Mouse (Mus musculus) left cerebral cortex, postnatal 36 days (tissue): ENCODE data around the gene Scn8a. TPM values are rescaled to one million over a fixed set of nuclear protein-coding genes. Genes with fewer than 3 reads are reported as not detected.
"Not testable (repeated sequence)": the region's sequence is repeated elsewhere in the genome, so short reads cannot be mapped to it uniquely, and the experiment has no call there.

ENCODE experiments used
- DNase-seq, 2 experiments: peaks; one replicate each; pipeline ENCODE4 v3.0.0; 2021 to 2022; ENCODE audit warnings: low spot score in 2 of 2, mixed read lengths in 1 of 2
- intact Hi-C: fragments of 180-260 bp; cut with DNase I; formaldehyde crosslinking; loops from one replicate; pipeline ENCODE4 v1.15.1; 2025
- total RNA-seq, 2 experiments: library from RNA; stranded (reverse); gene quantifications; 2 replicates each; pipeline ENCODE4 v1.2.3; 2021

Scn8a gene
- total RNA-seq: 100 to 1,000 TPM; 222 to 250 TPM

DNA sequence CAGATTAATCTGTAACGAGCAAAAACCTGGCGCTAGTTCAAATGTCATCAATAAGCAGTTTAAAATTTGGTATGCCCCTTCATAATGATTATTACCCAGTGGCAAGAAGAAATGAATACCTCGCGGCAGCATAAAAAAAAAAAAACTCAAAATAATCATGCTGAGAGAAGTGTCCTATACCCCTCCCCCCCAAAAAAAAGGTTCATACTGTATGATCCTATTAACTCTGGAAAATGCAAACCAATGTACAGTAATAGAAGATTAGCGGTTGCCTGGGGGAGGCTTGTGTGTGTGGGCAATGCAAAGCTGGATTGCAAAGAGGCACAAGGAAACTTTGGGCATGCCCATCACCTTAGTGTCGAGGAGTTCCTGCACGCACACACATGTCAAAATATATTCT is at the start of gene Scn8a:
Gene Scn8a (plus strand): TSS at position 301 of the 400 bp plus-strand sequence.
- intact Hi-C loops: no loop called here
- DNase-seq: no peak

DNA sequence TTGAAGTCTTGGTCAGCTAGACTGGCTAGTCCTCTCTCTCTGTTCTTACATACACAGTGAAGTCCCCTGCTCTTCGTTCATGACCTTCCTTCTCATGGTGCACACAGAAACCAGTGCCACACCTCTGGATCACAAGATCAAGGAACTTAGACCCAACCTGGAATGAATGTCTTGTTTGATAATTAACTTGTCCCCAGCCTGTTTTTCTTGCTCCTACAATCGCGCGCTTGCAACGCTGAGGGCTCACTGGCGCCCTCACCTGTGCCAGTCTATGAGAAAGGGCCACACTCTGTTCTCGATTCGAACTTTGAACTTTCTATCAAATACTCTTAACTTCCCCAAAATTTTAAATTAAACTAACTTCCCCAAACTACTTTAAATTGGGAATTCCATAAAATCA is 47.8 kb upstream of the Scn8a start:
- no peak for DNase-seq
- intact Hi-C loops: no loop called here

GRCm38 (mm10) chr15:100822370-100822769 is 47.3 kb upstream of the Scn8a start:
- intact Hi-C loops: not testable (repeated sequence)

DNA sequence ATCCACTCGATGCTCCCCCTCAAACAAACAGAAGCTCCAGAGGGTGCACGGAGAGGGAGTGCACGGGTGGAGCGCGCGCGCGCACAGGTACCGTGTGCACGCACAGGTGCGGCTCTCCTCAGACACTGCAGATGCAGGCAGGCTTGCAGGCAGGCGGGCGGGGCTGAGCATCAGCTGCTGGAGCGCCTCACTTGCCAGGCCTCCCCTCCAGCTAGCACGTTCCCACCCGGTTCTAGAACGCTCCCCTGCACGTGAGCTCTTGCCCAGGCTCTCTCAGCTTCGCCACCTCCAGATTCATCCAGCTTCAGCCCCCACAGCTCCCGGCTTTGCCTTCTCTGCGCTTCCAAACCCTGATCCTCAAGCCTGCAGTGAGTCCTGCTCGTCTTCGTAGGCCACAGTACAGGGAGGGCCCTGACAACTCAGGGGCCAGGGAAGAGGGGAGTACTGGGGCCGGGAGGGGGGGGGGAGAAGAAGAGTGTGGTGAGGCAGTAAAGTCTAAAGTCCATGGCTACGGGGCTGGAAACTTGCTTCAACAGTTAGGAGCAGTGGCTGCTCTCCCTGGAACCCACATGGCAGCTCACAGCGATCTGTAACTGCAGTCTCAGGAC is 44.3 kb upstream of the Scn8a start:
- peak; percentile 80 to 82 for DNase-seq
- intact Hi-C loops: no loop called here

More at GRCm38 (mm10) chr15:100822370-100822769, 47.3 kb upstream of the Scn8a start:
- not testable (repeated sequence) for DNase-seq

DNA sequence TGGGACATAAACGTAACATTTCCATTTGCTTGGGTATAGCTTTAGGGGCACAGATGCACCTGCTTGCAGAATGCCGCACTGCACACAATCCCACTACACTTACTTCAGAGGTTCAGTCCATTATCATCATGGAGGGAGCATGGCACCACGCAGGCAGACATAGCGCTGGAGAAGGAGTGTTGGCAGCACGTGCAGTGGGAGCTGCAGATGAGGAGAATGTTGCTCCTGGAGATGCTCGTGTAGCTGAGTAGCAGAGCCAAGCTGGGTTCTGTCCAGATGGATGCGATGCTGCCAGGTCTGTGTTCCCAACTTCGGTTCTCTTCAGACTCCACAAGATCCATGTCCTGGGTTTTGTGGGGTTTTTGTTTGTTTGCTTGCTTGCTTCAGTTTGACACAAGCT is 43.6 kb upstream of the Scn8a start:
- peak; percentile 48 to 49 for DNase-seq
- intact Hi-C loops: no loop called here

DNA sequence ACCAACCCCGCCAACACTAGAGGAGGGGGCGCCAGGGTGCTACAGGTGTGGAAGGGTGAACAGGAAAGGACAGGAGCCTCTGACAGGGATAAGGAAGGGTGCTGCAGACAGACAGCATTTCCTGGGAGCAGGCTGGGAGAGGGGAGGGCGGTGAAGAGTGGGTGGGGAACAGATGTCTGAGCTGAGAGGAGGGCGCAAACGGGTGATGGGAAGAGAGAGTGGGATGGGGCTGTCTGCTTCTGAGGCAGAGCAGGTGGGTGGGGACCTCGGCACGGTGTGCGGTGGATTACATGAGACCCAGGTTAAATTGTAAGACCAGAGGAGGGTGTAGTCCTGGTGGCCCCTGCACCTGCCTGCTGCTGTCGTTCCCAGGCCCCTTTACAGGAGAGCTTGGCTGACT is 39.9 kb upstream of the Scn8a start:
- intact Hi-C loops: loop anchor here (5.0 kb wide), 3 partner anchors 43 to 178 kb away; no protein-coding TSS in a partner anchor
- DNase-seq: peak; percentile 72 to 78

DNA sequence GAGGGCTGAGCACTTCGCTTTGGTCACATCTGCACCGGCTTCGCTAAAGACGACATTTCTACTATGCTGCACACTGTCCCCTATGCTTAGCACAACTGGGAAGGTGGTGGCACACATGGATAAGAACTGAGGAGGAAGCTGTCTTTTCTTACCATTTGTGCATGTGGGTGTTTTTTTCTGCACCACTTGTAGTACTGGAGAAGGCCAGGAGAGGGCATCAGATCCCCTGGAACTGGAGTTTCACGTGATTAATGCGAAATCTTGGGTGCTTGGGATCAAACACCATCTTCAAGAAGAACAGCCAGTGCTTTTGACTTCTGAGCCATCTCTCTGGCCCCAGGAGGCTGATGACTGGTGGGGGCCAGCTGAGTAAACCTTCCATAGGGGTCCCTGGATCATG is 39.0 kb upstream of the Scn8a start:
- DNase-seq: no peak
- intact Hi-C loops: loop anchor here (5.0 kb wide), 3 partner anchors 42 to 177 kb away; no protein-coding TSS in a partner anchor

DNA sequence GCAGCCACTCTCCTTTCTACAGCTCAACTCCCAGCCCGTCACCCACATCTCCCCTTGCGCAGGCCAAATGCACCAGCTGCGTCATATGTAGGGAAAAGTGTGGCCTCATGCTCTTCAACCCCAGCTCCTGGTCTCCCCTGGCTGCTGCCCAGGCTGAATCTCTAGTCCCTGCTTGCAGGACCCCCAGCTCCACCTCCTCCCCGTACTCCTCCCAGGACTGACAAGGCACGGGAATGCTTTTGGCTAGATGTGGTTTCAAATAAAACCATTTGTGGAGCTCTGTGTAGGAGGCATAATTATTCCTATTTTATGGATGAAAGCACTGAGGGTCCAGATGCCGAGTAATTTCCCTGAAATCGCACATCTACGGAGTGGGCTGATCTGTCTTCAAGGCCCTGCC is 37.5 kb upstream of the Scn8a start:
- intact Hi-C loops: loop anchor here (5.0 kb wide), 3 partner anchors 40 to 175 kb away; no protein-coding TSS in a partner anchor
- DNase-seq: peak; percentile 57 to 70

- DNase-seq: peak; percentile 74 to 78
- intact Hi-C loops: loop anchor here (5.0 kb wide), 3 partner anchors 40 to 175 kb away; no protein-coding TSS in a partner anchor
Measured at GRCm38 (mm10) chr15:100832784-100833183, 36.9 kb upstream of the Scn8a start.

DNA sequence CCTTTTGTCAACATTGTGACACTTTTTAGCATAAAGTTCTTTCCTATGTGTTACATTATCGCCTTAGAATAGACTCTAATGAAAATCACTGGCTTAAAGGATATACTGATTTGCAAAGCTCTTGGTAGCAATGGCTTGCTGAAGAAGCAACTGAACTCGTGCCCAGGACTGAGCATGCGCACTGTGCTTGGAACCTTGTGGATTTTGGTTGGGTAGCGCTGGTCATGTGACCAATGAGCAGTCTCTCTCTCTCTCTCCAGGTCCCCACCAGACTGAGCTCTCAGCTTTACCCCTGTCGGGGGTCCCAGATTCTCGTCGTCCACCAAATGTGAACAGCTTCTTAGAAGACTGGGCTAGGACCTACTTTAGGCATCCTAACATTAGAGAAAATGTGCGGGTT is 32.9 kb upstream of the Scn8a start:
- DNase-seq: no peak
- intact Hi-C loops: no loop called here

DNA sequence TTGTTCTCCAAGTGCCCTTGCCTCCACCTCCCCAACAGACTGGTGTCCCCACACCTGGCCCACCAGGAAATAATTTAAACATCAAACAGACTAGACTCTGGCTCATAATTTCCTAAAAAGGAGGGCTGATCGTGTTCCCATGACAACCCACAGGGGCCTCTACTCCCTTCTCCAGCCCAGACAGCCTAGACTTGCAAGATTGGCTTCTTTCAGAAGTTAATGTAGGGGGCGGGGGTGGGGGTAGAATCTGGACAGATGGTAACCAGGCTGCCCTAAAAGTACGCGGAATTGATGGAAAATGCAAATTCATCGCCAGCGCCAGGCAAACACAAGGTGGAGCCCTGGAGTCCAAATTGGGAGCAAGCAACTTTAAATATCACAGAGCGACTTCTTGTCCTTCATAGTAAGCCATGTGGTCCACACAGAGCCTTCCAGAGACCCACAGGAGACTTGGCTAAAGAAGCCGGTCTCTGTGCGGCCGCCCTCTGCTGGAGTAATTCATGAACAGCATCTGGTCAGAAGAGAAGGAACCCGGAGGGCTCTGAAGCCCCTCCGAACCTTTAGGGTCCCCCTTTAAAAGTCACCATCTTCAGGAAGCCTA is 31.0 kb upstream of the Scn8a start:
- DNase-seq: peak in 1 of 2 experiments; percentile 49
- intact Hi-C loops: loop anchor here (2.0 kb wide), 1 partner anchor 82 kb away; no protein-coding TSS in a partner anchor

DNA sequence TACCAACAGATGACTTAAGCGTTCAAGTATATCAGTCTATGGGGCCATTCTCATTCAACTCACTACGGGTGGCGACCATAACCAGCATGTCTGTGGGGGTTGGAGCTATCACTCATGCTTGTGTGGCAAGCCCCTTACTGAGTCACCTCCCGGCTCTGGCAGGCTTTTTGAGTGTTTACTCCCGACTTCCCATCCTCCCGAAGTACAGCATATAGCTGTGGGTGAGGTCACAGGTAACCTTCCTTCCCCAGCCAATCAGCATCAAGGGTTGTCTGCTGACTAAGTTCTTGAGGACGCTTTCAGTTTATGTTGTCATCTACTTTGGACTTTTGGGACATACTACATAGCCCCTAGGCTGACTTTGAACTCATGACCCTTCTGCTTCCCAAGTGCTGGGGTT is 25.3 kb upstream of the Scn8a start:
- intact Hi-C loops: no loop called here
- no peak for DNase-seq

- intact Hi-C loops: no loop called here
- DNase-seq: no peak
Measured at GRCm38 (mm10) chr15:100845049-100845879, 24.4 kb upstream of the Scn8a start.

- DNase-seq: no peak
- intact Hi-C loops: no loop called here
Measured at GRCm38 (mm10) chr15:100847193-100847592, 22.5 kb upstream of the Scn8a start.

- intact Hi-C loops: no loop called here
- DNase-seq: no peak
Measured at GRCm38 (mm10) chr15:100857586-100857985, 12.1 kb upstream of the Scn8a start.

DNA sequence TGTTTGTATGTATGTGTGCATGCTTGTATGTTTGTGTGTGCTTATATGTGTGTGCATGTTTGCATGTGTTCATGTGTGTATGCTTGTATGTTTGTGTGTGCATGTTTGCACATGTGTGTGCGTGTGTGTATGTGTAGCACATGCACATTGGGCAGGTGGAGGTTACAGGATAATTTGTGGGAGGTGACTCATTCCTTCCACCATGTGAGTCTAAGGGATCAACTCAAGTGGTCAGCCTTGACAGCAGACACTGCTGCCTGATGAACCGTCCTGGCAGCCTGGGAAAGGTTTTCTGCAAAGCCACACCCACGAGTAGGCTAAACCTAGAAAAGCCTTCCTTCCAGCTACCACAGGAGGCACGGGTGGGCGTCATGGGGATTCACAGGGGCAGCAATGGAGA is 8.8 kb upstream of the Scn8a start:
- intact Hi-C loops: no loop called here
- DNase-seq: no peak

- no peak for DNase-seq
- intact Hi-C loops: no loop called here
Measured at GRCm38 (mm10) chr15:100865556-100865955, 4.1 kb upstream of the Scn8a start.

GRCm38 (mm10) chr15:100870001-100870774 is 530 bp downstream of the Scn8a start:
- DNase-seq: peak; percentile 78 to 87
- intact Hi-C loops: loop anchor here (2.0 to 5.0 kb wide), 3 partner anchors 38 to 92 kb away; no protein-coding TSS in a partner anchor

GRCm38 (mm10) chr15:100870775-100871106 is 1.1 kb downstream of the Scn8a start:
- intact Hi-C loops: loop anchor here (2.0 to 5.0 kb wide), 3 partner anchors 38 to 92 kb away; no protein-coding TSS in a partner anchor
- DNase-seq: peak; percentile 59 to 77
